ENCODE assay signal across 8 mouse cellular contexts in genomic region chr13:73822187-73822800, GRCm38 (mm10). TPM values are rescaled to one million over a fixed set of nuclear protein-coding genes. Genes with fewer than 3 reads are reported as not detected.
DNase-seq lines count a peak whose midpoint lies in the region; ATAC-seq and TF ChIP-seq lines count a peak whose summit lies in the region.

No protein-coding gene starts in this region.

- 0 out of 2 replicates have a peak, but pooled peaks have one; percentile 10 for ATAC-seq in embryonic facial prominence, embryonic 14.5 days (ENCODE audit: low read depth)
- ATAC-seq in intestine, embryonic 14.5 days (replicated peaks; ENCODE audit: low FRiP score, low TSS enrichment, low read depth): no peak
- ATAC-seq in limb, embryonic 14.5 days (ENCODE audit: low FRiP score, low read depth): no peak

- 0 out of 2 replicates have a peak, but pooled peaks cover 2% of the 10 kb centered on the region for H3K4me1 ChIP-seq in embryonic facial prominence, embryonic 14.5 days (ENCODE audit: control insufficient read depth, insufficient read depth, low read length)
- no peaks in the 10 kb centered on the region for H3K4me1 ChIP-seq in intestine, embryonic 14.5 days (replicated peaks; ENCODE audit: control insufficient read depth, insufficient read depth, low read length)
- H3K4me1 ChIP-seq in limb, embryonic 14.5 days (ENCODE audit: control insufficient read depth, insufficient read depth, low read length): peaks cover 3% of the 10 kb centered on the region

- no peak for TF ChIP-seq POLR2A in limb, embryonic 14.5 days (IDR thresholded peaks at IDR 0.05; ENCODE audit: borderline replicate concordance, extremely low read depth, insufficient read depth, insufficient read length)

- DNase-seq in urinary bladder, postnatal 14 days (ENCODE audit: low spot score): peak; percentile 77
- no peak for DNase-seq in urinary bladder, adult 2 months (ENCODE audit: low spot score)
- DNase-seq in adrenal gland, postnatal 10 days: peak; percentile 84
- DNase-seq in embryonic facial prominence, embryonic 14.5 days (ENCODE audit: low spot score): peak; percentile 45
- peak; percentile 79 for DNase-seq in intestine, embryonic 14.5 days (ENCODE audit: low spot score)
- DNase-seq in limb, embryonic 14.5 days (ENCODE audit: low spot score): peak; percentile 45
- DNase-seq in right cerebral cortex, adult 2 months (ENCODE audit: low spot score in 2 of 2): peak; percentile 52 to 67
- peak; percentile 51 to 66 for DNase-seq in urinary bladder, postnatal 36 days (ENCODE audit: low spot score in 2 of 2)

- no peak overlapping the region for H3K4me2 ChIP-seq in embryonic facial prominence, embryonic 14.5 days (ENCODE audit: low read depth, low read length)
- H3K4me2 ChIP-seq in intestine, embryonic 14.5 days (ENCODE audit: low read length): no peak overlapping the region
- H3K4me2 ChIP-seq in limb, embryonic 14.5 days (replicated peaks; ENCODE audit: low read depth, low read length, severe bottlenecking): no peak overlapping the region

- H3K9ac ChIP-seq in embryonic facial prominence, embryonic 14.5 days (ENCODE audit: low read depth, low read length): no peak overlapping the region
- no peak overlapping the region for H3K9ac ChIP-seq in intestine, embryonic 14.5 days (ENCODE audit: low read length)
- no peak overlapping the region for H3K9ac ChIP-seq in limb, embryonic 14.5 days (ENCODE audit: low read depth, low read length, severe bottlenecking)

- no peak overlapping the region for H3K27ac ChIP-seq in embryonic facial prominence, embryonic 14.5 days (replicated peaks; ENCODE audit: low read depth, low read length)
- no peak overlapping the region for H3K27ac ChIP-seq in intestine, embryonic 14.5 days (ENCODE audit: low read depth)
- H3K27ac ChIP-seq in limb, embryonic 14.5 days (replicated peaks; ENCODE audit: low read depth, low read length): no peak overlapping the region

- H3K27me3 ChIP-seq in embryonic facial prominence, embryonic 14.5 days (replicated peaks; ENCODE audit: control insufficient read depth, insufficient read depth, low read length): no peaks in the 10 kb centered on the region
- no peaks in the 10 kb centered on the region for H3K27me3 ChIP-seq in intestine, embryonic 14.5 days (replicated peaks; ENCODE audit: control insufficient read depth, insufficient read depth, low read length)
- no peaks in the 10 kb centered on the region for H3K27me3 ChIP-seq in limb, embryonic 14.5 days (ENCODE audit: control insufficient read depth, insufficient read depth, low read length)

- peaks cover 29% of the 10 kb centered on the region for H3K36me3 ChIP-seq in embryonic facial prominence, embryonic 14.5 days (ENCODE audit: control insufficient read depth, insufficient read depth, low read length)
- no peaks in the 10 kb centered on the region for H3K36me3 ChIP-seq in intestine, embryonic 14.5 days (ENCODE audit: control insufficient read depth, insufficient read depth, low read length)
- H3K36me3 ChIP-seq in limb, embryonic 14.5 days (ENCODE audit: control insufficient read depth, insufficient read depth, low read length): peaks cover 46% of the 10 kb centered on the region

- 66% methylated on average over 4 of the region's 4 CpGs for WGBS in embryonic facial prominence, embryonic 14.5 days
- WGBS in intestine, embryonic 14.5 days: 67% methylated on average over 4 of the region's 4 CpGs
- WGBS in limb, embryonic 14.5 days: 71% methylated on average over 4 of the region's 4 CpGs

- H3K9me3 ChIP-seq in embryonic facial prominence, embryonic 14.5 days (ENCODE audit: control insufficient read depth, low read length): no peaks in the 10 kb centered on the region
- no peaks in the 10 kb centered on the region for H3K9me3 ChIP-seq in intestine, embryonic 14.5 days (ENCODE audit: control insufficient read depth, low read length)
- H3K9me3 ChIP-seq in limb, embryonic 14.5 days (ENCODE audit: control insufficient read depth, low read length): no peaks in the 10 kb centered on the region

- no peak overlapping the region for H3K4me3 ChIP-seq in embryonic facial prominence, embryonic 14.5 days (ENCODE audit: low read depth, low read length)
- no peak overlapping the region for H3K4me3 ChIP-seq in intestine, embryonic 14.5 days (ENCODE audit: low read depth, low read length)
- no peak overlapping the region for H3K4me3 ChIP-seq in limb, embryonic 14.5 days (replicated peaks; ENCODE audit: low read length)

RNA-seq across cellular contexts. Expression of gene Nkd2, which starts 25.1 kb away (rescaled TPM):
- polyA plus RNA-seq in urinary bladder, adult 2 months (2012; rRNA removed): 64.0 and 74.8 TPM in 2 replicates
- total RNA-seq in adrenal gland, postnatal 10 days (2021): 1 to 10 TPM; 2.8 to 3.0 TPM
- polyA plus RNA-seq in embryonic facial prominence, embryonic 14.5 days (2014; fragmentation: Nextera tagmentation; extraction: Ambion mirVana): 18.6 and 20.1 TPM in 2 replicates
- polyA plus RNA-seq in intestine, embryonic 14.5 days (2014; fragmentation: Nextera tagmentation; extraction: Ambion mirVana): 3.9 and 4.2 TPM in 2 replicates
- polyA plus RNA-seq in limb, embryonic 14.5 days (2012; rRNA removed): 50.3 and 57.9 TPM in 2 replicates
- 34.8 and 39.7 TPM in 2 replicates for polyA plus RNA-seq in limb, embryonic 14.5 days (2014; fragmentation: Nextera tagmentation; extraction: Ambion mirVana)
